Mouse (Mus musculus): ENCODE measurements around the gene Rgs3.
A peak's percentile ranks its signal among the peaks of the same experiment; 100 is the strongest.
"Not testable (repeated sequence)": the region's sequence is repeated elsewhere in the genome, so short reads cannot be mapped to it uniquely, and the experiment has no call there.

The Rgs3 gene

GRCm38 (mm10) chr4:62551966-62552365, 7.7 kb upstream of the Rgs3 start:
- no peak for DNase-seq (ENCODE audit: low spot score)

GRCm38 (mm10) chr4:62557436-62557835, 2.2 kb upstream of the Rgs3 start:
- no peak for DNase-seq (ENCODE audit: low spot score)

GRCm38 (mm10) chr4:62560963-62561629, 1.4 kb downstream of the Rgs3 start:
- peak; percentile 79 for DNase-seq (ENCODE audit: low spot score)

- no peak for DNase-seq (ENCODE audit: low spot score)
These were observed 2.0 kb downstream of the Rgs3 start for GRCm38 (mm10) chr4:62561630-62562001.

DNA sequence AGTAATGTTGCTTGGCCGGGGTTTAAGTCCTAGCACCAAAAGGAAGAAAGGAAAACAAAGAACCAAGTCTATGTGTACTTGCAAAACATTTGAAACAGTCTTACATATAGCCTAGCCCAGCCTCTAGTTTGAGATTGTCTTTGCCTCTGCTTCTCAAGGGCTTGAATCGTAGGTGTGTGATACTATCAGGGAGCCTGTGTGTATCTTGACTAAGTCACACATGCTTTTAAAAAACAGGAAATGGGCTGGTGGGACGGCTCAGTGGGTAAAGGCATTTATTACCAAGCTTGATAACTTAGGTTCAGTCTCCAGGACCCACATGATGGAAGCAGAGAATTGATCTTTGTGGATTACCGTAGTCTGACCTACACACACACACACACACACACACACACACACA, 2.4 kb downstream of the Rgs3 start:
- no peak for DNase-seq (ENCODE audit: low spot score)

DNA sequence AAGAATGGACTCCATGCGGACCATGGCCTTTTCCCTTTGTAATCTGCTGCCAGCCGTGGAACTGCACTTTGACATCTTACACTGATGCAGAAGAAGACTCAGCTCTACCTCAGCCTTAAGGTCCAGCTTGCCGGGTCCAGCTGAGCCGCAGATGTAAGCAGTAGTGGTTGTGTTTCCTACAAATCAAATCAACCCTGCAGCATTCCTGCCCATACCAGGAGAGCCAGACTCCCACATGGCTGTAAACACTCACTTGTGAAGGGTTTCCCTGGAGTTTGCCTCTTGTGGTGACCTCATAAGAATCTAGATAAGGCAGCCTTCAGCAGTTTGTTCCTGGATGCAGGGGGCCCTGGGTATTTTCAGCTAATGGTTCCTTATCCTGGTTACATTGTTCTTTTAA, 6.9 kb downstream of the Rgs3 start:
- DNase-seq (ENCODE audit: low spot score): no peak

- no peak for DNase-seq (ENCODE audit: low spot score)
These were observed 8.0 kb downstream of the Rgs3 start for GRCm38 (mm10) chr4:62567696-62568095.

DNA sequence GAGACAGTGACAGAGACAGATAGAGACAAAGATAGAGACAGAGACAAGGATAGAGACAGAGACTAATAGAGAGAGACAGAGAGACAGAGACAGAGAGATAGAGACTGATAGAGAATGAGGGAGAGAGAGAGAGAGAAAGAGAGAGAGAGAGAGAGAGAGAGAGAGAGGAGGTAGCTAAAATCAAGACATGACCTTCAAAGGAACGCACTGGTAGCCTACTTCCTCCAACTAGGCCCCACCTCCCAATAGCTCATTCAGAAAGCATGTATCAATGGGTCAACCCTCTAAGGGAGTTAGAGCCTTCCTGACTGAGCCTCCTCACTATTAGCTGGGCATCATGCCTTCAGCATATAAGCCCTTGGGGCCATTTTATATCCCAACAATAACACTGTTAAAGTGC, 8.7 kb downstream of the Rgs3 start:
- DNase-seq (ENCODE audit: low spot score): no peak

- no peak for DNase-seq (ENCODE audit: low spot score)
These were observed 10.0 kb downstream of the Rgs3 start for GRCm38 (mm10) chr4:62569603-62570002.

- DNase-seq (ENCODE audit: low spot score): no peak
These were observed 10.4 kb downstream of the Rgs3 start for GRCm38 (mm10) chr4:62570029-62570428.

DNA sequence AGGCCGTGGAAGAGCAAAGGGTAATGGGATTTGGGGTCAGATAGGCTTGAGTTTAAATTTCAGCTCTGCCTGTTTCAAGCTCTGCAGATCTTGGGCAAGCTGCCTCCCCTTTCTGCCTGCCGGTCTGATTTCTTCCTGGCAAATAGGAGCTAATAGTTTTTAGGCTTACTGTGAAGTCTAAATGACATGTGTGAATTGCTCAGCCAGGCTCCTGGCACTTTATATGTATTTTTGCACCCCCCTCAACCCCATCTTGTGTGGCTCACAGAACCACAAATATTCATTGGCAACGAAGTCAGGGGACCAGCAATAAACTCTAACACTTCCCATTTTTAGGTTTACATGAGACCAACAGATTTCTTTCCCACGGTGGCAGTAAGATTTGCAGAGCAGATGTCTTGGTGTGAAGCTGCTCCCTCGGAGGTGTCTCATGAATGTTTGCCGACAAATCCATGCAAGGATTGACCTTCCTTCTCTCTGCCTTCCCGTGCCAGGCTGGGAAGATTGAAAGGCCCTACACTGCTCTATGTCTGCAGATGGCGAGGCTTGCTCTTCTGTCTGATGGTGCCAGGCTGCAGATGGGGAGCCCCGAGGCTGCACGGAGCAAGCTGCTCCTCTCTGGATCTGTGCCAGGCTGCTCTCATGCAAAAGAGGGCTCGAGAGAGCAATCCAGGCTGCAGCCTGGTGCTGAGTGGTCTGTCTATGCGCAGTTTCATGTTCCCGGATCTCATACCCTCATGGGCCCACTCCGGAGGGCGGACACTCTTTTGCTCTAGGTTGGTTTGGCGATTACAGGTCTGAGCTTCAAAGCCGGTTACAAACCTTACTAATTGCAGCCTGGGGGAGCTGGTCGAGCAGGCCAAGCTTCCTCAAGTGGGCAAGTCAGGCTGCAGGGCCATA, 23.0 kb downstream of the Rgs3 start:
- DNase-seq (ENCODE audit: low spot score): peak; percentile 67

- DNase-seq (ENCODE audit: low spot score): peak; percentile 59
These were observed 23.8 kb downstream of the Rgs3 start for GRCm38 (mm10) chr4:62583265-62584092.

GRCm38 (mm10) chr4:62587067-62587466, 27.4 kb downstream of the Rgs3 start:
- no peak for DNase-seq (ENCODE audit: low spot score)

- no peak for DNase-seq (ENCODE audit: low spot score)
These were observed 31.2 kb downstream of the Rgs3 start for GRCm38 (mm10) chr4:62590878-62591277.

DNA sequence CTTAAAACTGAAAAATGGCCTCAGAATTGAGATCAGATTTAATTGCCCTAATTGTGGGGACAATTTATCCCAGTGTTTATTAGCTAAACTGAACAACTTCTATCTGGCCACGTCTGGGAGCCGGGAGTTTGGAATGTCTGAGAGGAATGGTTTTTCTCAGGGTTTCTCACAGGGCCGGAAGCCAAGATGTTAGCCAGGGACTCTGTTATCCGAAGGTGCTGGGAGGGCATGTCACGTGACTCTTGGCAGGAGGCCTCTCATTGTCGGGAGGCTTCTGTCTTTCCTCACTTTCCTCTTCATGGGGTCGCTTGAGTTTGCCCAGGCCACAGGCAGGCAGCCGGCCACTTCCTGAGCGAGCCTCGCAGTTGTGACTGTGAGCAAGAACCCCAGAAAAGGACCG, 31.7 kb downstream of the Rgs3 start:
- peak; percentile 67 for DNase-seq (ENCODE audit: low spot score)

DNA sequence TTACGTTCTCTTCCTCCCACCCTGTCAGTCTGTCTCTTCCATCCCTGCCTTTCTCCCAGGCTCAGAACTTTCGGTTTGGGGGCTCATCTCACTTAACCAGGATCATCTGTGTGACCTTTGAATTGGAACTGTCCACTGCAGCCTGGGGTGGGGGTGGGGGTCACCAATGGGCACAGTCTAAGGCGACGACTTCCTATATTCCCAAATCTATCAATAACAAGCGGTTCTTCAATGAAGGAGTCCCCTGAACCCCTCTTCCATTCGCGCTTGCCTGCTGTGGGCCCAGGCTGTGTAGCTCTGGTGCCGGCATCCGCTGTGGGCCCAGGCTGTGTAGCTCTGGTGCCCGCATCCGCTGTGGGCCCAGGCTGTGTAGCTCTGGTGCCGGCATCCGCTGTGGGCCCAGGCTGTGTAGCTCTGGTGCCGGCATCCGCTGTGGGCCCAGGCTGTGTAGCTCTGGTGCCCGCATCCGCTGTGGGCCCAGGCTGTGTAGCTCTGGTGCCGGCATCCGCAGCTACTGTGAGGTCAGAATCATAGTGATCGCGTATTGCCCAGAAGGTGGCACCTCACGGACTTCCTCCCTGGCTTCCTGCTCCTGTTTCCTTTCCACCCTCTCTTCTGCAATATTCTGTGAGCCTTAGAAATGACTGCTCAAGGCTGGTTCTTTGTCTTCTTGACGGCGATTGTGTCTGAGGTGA, 34.0 kb downstream of the Rgs3 start:
- DNase-seq (ENCODE audit: low spot score): not testable (repeated sequence)

DNA sequence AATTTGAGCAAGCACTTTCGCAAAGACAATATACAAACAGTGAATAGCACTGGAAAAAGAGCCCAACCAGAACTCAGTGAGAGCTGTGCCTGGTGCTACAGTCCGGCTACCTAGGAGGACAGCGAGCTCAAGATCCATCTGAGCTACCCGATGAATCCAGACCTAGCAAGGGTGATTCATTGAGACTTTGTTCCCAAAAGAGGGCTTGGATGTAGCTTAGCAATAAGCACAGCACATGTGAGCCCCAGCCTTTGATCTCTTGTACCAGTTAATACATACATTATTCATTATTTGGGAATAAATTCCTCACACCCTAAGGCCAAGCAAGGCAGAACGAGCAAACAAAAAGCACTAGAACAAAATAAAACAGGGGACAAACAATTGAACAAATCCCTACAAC, 34.8 kb downstream of the Rgs3 start:
- DNase-seq (ENCODE audit: low spot score): no peak

DNA sequence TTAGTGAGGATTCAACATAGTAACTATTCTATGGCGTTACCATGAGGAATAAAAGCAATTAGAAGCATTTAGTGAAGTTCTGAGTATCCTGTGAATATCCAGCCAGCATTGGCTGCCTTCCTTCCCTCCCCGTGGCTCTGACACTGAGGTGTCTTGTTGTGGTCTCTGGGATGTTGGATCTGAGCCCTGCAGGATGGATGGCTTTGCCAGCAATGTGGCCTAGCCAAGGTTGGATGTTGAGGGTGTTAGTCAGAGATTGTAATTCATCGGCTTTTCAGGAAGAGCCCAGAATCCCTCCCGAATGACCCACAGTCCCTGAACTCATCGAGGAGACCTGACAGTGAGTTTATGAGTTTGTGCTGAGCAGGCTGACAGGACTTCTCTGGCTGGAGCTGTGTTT, 36.4 kb downstream of the Rgs3 start:
- DNase-seq (ENCODE audit: low spot score): no peak

DNA sequence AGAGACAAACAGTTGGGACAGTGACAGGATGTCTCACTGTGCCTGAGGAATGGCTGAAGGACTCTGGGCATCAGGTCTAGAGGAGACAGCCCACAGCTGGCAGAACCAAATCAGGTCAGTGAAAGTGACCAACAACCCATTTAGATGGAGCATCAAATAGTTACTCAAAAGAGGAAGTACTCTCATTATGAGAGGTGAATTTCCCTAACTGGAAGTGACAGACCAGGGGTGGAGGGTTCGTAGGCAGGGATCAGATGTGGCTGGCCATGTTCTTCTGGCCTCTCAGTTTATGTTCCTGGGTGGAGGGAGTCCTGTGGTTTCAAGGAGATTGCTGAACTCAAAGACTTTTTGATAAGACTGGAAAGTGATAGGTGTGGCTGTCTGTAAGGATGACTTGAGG, 40.9 kb downstream of the Rgs3 start:
- DNase-seq (ENCODE audit: low spot score): no peak

- DNase-seq (ENCODE audit: low spot score): no peak
These were observed 44.0 kb downstream of the Rgs3 start for GRCm38 (mm10) chr4:62603607-62604006.

DNA sequence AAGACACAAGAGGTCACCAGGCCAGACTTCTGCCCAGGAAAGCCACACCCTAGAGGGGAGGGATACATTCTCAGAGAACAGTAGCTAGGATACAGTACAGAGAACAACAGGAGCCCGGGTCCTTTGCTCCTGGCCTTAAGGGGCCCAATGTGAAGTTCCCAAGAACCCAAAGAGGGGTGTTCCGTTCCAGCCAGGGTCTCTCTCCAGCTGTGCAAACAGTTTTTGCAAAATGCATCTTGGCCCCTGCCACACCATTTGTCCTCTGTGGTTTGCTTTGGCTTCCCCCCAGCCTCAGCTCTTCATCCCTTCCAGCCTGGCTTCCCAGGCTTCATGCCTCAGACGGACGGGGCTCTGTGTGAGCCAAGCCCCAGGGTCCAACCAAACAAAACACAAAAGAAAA, 44.4 kb downstream of the Rgs3 start:
- DNase-seq (ENCODE audit: low spot score): no peak
